25 mouse cellular contexts compared by ENCODE assay signal in the genomic region with DNA sequence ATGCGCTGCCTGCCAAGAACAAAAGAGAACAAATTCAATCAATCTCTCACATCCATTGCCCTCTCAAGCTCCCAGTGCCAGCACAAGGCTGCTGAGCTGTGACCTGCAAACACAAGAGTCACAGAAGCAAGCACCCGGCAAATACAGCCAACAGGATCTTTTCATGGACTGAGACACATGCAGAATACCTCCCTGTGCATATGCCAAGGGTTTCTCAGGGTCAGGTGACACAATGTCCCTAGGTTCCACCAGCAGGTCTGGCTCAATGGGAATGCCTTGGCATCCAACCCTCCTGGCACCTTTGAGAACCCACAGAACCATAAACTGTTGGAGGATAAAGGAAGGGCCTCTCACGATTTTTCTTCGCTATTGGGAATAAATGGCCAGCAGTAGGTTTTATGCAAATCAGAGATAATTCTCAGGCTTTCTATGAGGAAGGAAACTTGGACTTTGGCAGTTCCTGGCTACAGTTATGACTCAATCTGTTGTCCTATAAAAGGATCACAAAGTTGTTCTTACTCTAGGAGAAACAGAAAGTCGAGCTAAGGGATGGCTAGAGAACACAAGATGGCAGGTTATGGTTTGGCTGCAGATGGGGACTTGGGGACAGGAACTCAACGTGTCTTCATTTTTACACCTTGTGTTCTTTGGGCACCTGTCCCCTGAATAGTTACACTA.
DNase-seq lines count a peak whose midpoint lies in the region; ATAC-seq lines count a peak whose summit lies in the region.
"Had no signal": no experiment of that assay in that cellular context is flagged by ENCODE, and none has a peak within 500 bp of the region (broad histone marks: within the 10 kb centered on the region; RNA-seq: fewer than 3 reads in every experiment).

No protein-coding gene starts in this region.

- peaks cover 10% of the 10 kb centered on the region for H3K4me1 ChIP-seq in neural tube, embryonic 15.5 days
- 0 out of 2 replicates have a peak, but pooled peaks cover 3% of the 10 kb centered on the region for H3K4me1 ChIP-seq in intestine, embryonic 15.5 days (replicated peaks)
- H3K4me1 ChIP-seq in limb, embryonic 10.5 days, result peaks cover 10% of the 10 kb centered on the region
- H3K4me1 ChIP-seq: hindbrain, embryonic 12.5 days; neural tube, embryonic 12.5 days had no signal

- ATAC-seq in cerebellum, adult (ENCODE audit: insufficient number of reproducible peaks, low FRiP score, low TSS enrichment), result peak; percentile 92
- ATAC-seq in neural tube, embryonic 15.5 days (ENCODE audit: low FRiP score), result peak; percentile 34; the same call in 1 of the 2 replicates
- peak; percentile 66 for ATAC-seq in intestine, embryonic 15.5 days
- no peak for ATAC-seq in granulocyte monocyte progenitor cell, adult 5-6 weeks (replicated peaks; ENCODE audit: poor library complexity, severe bottlenecking)
- ATAC-seq: forebrain, embryonic 13.5 days; liver, embryonic 12.5 days had no signal

- H3K27me3 ChIP-seq in neural tube, embryonic 15.5 days (replicated peaks), result no peaks in the 10 kb centered on the region
- H3K27me3 ChIP-seq in intestine, embryonic 15.5 days (replicated peaks), result no peaks in the 10 kb centered on the region
- H3K27me3 ChIP-seq in limb, embryonic 10.5 days (ENCODE audit: low read depth, poor library complexity, severe bottlenecking), result no peaks in the 10 kb centered on the region
- H3K27me3 ChIP-seq: embryonic facial prominence, embryonic 12.5 days; forebrain, embryonic 13.5 days; hindbrain, embryonic 12.5 days; liver, embryonic 12.5 days; neural tube, embryonic 12.5 days had no signal

- no peaks in the 10 kb centered on the region for H3K36me3 ChIP-seq in neural tube, embryonic 15.5 days
- no peaks in the 10 kb centered on the region for H3K36me3 ChIP-seq in intestine, embryonic 15.5 days
- no peaks in the 10 kb centered on the region for H3K36me3 ChIP-seq in limb, embryonic 10.5 days
- H3K36me3 ChIP-seq: embryonic facial prominence, embryonic 12.5 days; hindbrain, embryonic 12.5 days; liver, embryonic 12.5 days; neural tube, embryonic 12.5 days had no signal

- no peak overlapping the region for H3K4me2 ChIP-seq in neural tube, embryonic 15.5 days
- H3K4me2 ChIP-seq in intestine, embryonic 15.5 days (replicated peaks), result no peak overlapping the region
- H3K4me2 ChIP-seq: embryonic facial prominence, embryonic 12.5 days; forebrain, embryonic 13.5 days; hindbrain, embryonic 12.5 days; liver, embryonic 12.5 days; lung, embryonic 14.5 days; neural tube, embryonic 12.5 days had no signal

- 82% methylated on average over 6 of the region's 6 CpGs for WGBS in neural tube, embryonic 15.5 days
- 85% methylated on average over 6 of the region's 6 CpGs for WGBS in intestine, embryonic 15.5 days
- WGBS in limb, embryonic 10.5 days, result 96% methylated on average over 6 of the region's 6 CpGs

- H3K9me3 ChIP-seq in neural tube, embryonic 15.5 days (replicated peaks), result no peaks in the 10 kb centered on the region
- no peaks in the 10 kb centered on the region for H3K9me3 ChIP-seq in intestine, embryonic 15.5 days
- H3K9me3 ChIP-seq in limb, embryonic 10.5 days (replicated peaks), result no peaks in the 10 kb centered on the region
- H3K9me3 ChIP-seq: embryonic facial prominence, embryonic 12.5 days; forebrain, embryonic 13.5 days; hindbrain, embryonic 12.5 days; liver, embryonic 12.5 days; neural tube, embryonic 12.5 days had no signal

- no peak overlapping the region for H3K4me3 ChIP-seq in neural tube, embryonic 15.5 days (replicated peaks)
- no peak overlapping the region for H3K4me3 ChIP-seq in intestine, embryonic 15.5 days (replicated peaks)
- H3K4me3 ChIP-seq in limb, embryonic 10.5 days, result no peak overlapping the region
- H3K4me3 ChIP-seq: embryonic facial prominence, embryonic 12.5 days; erythroblast, embryonic 14.5 days; forebrain, embryonic 13.5 days; hindbrain, embryonic 12.5 days; layer of hippocampus, adult 2 months; liver, embryonic 12.5 days; neural tube, embryonic 12.5 days had no signal

- no peak overlapping the region for H3K27ac ChIP-seq in neural tube, embryonic 15.5 days (replicated peaks)
- no peak overlapping the region for H3K27ac ChIP-seq in intestine, embryonic 15.5 days
- H3K27ac ChIP-seq in limb, embryonic 10.5 days, result no peak overlapping the region
- H3K27ac ChIP-seq: embryonic facial prominence, embryonic 12.5 days; forebrain, embryonic 13.5 days; hindbrain, embryonic 12.5 days; layer of hippocampus, adult 2 months; liver, embryonic 12.5 days; neural tube, embryonic 12.5 days had no signal

- no peak for DNase-seq in cerebellum, postnatal 4 days (ENCODE audit: low spot score in 2 of 2)
- no peak for DNase-seq in neural tube, embryonic 10.5 days (ENCODE audit: extremely low spot score, low spot score)
- no peak for DNase-seq in limb, embryonic 10.5 days (ENCODE audit: low spot score)
- no peak for DNase-seq in ovary, postnatal 36 days (ENCODE audit: low spot score)
- DNase-seq: adrenal gland, adult 8-10 months; gastrocnemius, postnatal 14 days; heart, postnatal 10 days; kidney, adult 11 months; kidney, postnatal 10 days; lung, embryonic 14.5 days; lung, postnatal 4 days; spleen, adult 18-20 months; thymus, adult 18-20 months; thymus, postnatal 4 days had no signal

- H3K9ac ChIP-seq in neural tube, embryonic 15.5 days (replicated peaks), result no peak overlapping the region
- no peak overlapping the region for H3K9ac ChIP-seq in intestine, embryonic 15.5 days
- H3K9ac ChIP-seq: embryonic facial prominence, embryonic 12.5 days; forebrain, embryonic 13.5 days; hindbrain, embryonic 12.5 days; liver, embryonic 12.5 days; lung, embryonic 14.5 days; neural tube, embryonic 12.5 days had no signal
